Mouse (Mus musculus) CD8-positive naive resting alpha-beta T cell, adult 2 months (primary cell): ENCODE data around the gene Gm8720.
"Not testable (repeated sequence)": the region's sequence is repeated elsewhere in the genome, so short reads cannot be mapped to it uniquely, and the experiment has no call there.

Source experiments
- DNase-seq, 2 experiments: peaks; one replicate each; pipeline ENCODE4 v3.0.0; 2022; ENCODE audit warnings: low read depth in 2 of 2, low spot score in 2 of 2

The Gm8720 gene

GRCm38 (mm10) chr7:23067356-23067755, at the start of gene Gm8720:
TSS of gene Gm8720 (minus strand) at chr7:23067456.
- DNase-seq: not testable (repeated sequence)

GRCm38 (mm10) chr7:23055240-23055639, 12.0 kb downstream of the Gm8720 start, which contains the start of gene Vmn1r163:
TSS of gene Vmn1r163 (plus strand) at chr7:23055540.
- DNase-seq: not testable (repeated sequence)

GRCm38 (mm10) chr7:23019823-23020222, 47.4 kb downstream of the Gm8720 start, which contains the start of gene Gm4216:
TSS of gene Gm4216 (minus strand) at chr7:23019923.
- DNase-seq: not testable (repeated sequence)
